Mouse (Mus musculus): ENCODE measurements around the gene Fam43a.
A peak's percentile ranks its signal among the peaks of the same experiment; 100 is the strongest.

The Fam43a gene

GRCm38 (mm10) chr16:30599491-30600268 lies at the start of gene Fam43a:
Gene Fam43a (plus strand): TSS chr16:30599723.
- DNase-seq (ENCODE audit: low spot score in 2 of 2), result peak in 1 of 2 experiments; percentile 87

- peak in 1 of 2 experiments; percentile 78 for DNase-seq (ENCODE audit: low spot score in 2 of 2)
Observed at GRCm38 (mm10) chr16:30549966-30550747, 49.4 kb upstream of the Fam43a start.

- DNase-seq (ENCODE audit: low spot score in 2 of 2), result no peak
Observed at GRCm38 (mm10) chr16:30550748-30551192, 48.8 kb upstream of the Fam43a start, which contains the start of gene Tmem44. Gene Tmem44 (minus strand): TSS chr16:30550842.

- DNase-seq (ENCODE audit: low spot score in 2 of 2), result peak; percentile 26 to 65
Observed at GRCm38 (mm10) chr16:30552621-30553338, 46.7 kb upstream of the Fam43a start.

- DNase-seq (ENCODE audit: low spot score in 2 of 2), result no peak
Observed at GRCm38 (mm10) chr16:30554109-30554508, 45.4 kb upstream of the Fam43a start.

GRCm38 (mm10) chr16:30559312-30559992 lies 40.1 kb upstream of the Fam43a start:
- no peak for DNase-seq (ENCODE audit: low spot score in 2 of 2)

GRCm38 (mm10) chr16:30560601-30561000 lies 38.9 kb upstream of the Fam43a start:
- DNase-seq (ENCODE audit: low spot score in 2 of 2), result no peak

- DNase-seq (ENCODE audit: low spot score in 2 of 2), result no peak
Observed at GRCm38 (mm10) chr16:30565631-30566030, 33.9 kb upstream of the Fam43a start.

GRCm38 (mm10) chr16:30570173-30570572 lies 29.4 kb upstream of the Fam43a start:
- no peak for DNase-seq (ENCODE audit: low spot score in 2 of 2)

- no peak for DNase-seq (ENCODE audit: low spot score in 2 of 2)
Observed at GRCm38 (mm10) chr16:30571378-30571777, 28.1 kb upstream of the Fam43a start.

GRCm38 (mm10) chr16:30572239-30572638 lies 27.3 kb upstream of the Fam43a start:
- no peak for DNase-seq (ENCODE audit: low spot score in 2 of 2)

- DNase-seq (ENCODE audit: low spot score in 2 of 2), result no peak
Observed at GRCm38 (mm10) chr16:30575815-30576214, 23.7 kb upstream of the Fam43a start.

GRCm38 (mm10) chr16:30576392-30576791 lies 23.1 kb upstream of the Fam43a start:
- DNase-seq (ENCODE audit: low spot score in 2 of 2), result no peak

- DNase-seq (ENCODE audit: low spot score in 2 of 2), result no peak
Observed at GRCm38 (mm10) chr16:30580765-30581164, 18.8 kb upstream of the Fam43a start.

- no peak for DNase-seq (ENCODE audit: low spot score in 2 of 2)
Observed at GRCm38 (mm10) chr16:30586935-30587493, 12.5 kb upstream of the Fam43a start.

GRCm38 (mm10) chr16:30587494-30588327 lies 11.8 kb upstream of the Fam43a start, which contains the start of gene Lsg1:
Gene Lsg1 (minus strand): TSS chr16:30587592.
- peak; percentile 76 to 90 for DNase-seq (ENCODE audit: low spot score in 2 of 2)

GRCm38 (mm10) chr16:30590264-30591209 lies 9.0 kb upstream of the Fam43a start:
- DNase-seq (ENCODE audit: low spot score in 2 of 2), result no peak

- DNase-seq (ENCODE audit: low spot score in 2 of 2), result no peak
Observed at GRCm38 (mm10) chr16:30591990-30592389, 7.5 kb upstream of the Fam43a start.

GRCm38 (mm10) chr16:30595356-30595755 lies 4.2 kb upstream of the Fam43a start:
- no peak for DNase-seq (ENCODE audit: low spot score in 2 of 2)

Data from left cerebral cortex, adult 9 months (tissue).